Mouse (Mus musculus): ENCODE results near the gene Plxnc1. TPM values are rescaled to one million over a fixed set of nuclear protein-coding genes. Genes with fewer than 3 reads are reported as not detected.

Gene Plxnc1
- total and polyA plus RNA-seq, 2 experiments from 2014 or later, result 1.4 to 9.4 TPM

DNA sequence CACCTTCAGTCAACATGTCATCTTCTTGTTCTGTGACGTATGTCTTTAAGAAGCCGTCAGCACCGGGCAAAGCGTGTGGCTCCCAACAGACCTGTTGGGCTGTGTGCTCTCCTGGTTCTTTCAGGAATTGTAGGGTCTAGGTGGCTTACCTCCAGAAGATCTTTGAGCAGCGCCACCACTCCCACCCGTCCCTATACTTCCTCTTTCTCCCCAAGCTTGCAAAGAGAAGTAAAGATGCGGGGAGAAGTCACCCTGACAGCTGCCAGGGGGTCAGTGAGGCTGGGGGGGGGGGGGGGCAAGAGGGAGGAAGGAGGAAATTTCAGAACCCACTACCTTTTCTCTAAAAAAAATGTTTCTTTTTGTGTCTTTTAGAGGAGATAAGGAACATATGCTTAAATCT is 22.2 kb upstream of the Plxnc1 start:
- Histone ChIP-seq H3K27me3 (ENCODE audit: control insufficient read depth, insufficient read depth, low read length) (no peaks in the 10 kb centered on the region), H3K4me2 (ENCODE audit: low read depth, low read length) (no peak overlapping the region), H3K4me1 (ENCODE audit: control insufficient read depth, insufficient read depth) (no peaks in the 10 kb centered on the region), H3K4me3 (ENCODE audit: low read depth, low read length) (no peak overlapping the region), H3K9ac (replicated peaks; ENCODE audit: low read depth, low read length) (no peak overlapping the region), H3K36me3 (replicated peaks; ENCODE audit: control insufficient read depth, insufficient read depth, low read length) (no peaks in the 10 kb centered on the region), H3K9me3 (replicated peaks; ENCODE audit: control insufficient read depth, low read length) (peaks cover 8% of the 10 kb centered on the region), H3K27ac (ENCODE audit: low read depth) (no peak overlapping the region)
- DNase-seq (ENCODE audit: low spot score) (no peak), ATAC-seq (ENCODE audit: insufficient read depth, low read depth) (no peak)
- TF ChIP-seq CTCF (IDR thresholded peaks at IDR 0.05; ENCODE audit: low read depth) (no peak), EP300 (IDR thresholded peaks at IDR 0.05; ENCODE audit: low read depth) (no peak)
- WGBS, result 82% methylated on average over 7 of the region's 7 CpGs

DNA sequence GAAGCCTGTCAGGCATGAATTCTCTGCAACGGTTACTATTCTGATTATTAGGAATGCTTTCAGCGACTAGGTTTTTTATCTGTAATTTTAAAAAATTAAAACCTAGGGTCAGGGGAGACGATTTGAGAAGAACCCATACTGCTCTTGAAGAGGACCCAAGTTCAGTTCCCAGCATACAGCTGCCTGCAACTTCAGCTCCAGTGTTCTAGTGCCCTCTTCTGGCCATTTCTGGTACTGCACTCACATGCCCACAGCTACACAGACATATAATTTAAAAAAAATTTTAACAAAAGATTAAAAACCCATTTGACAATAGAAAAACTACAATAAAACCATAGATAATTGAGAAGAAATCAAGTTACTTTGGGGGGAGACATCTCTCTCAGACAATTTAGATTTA is 20.5 kb upstream of the Plxnc1 start:
- DNase-seq (ENCODE audit: low spot score) (no peak), ATAC-seq (ENCODE audit: insufficient read depth, low read depth) (no peak)
- WGBS, result 83% methylated on average over 3 of the region's 3 CpGs
- Histone ChIP-seq H3K27ac (ENCODE audit: low read depth) (no peak overlapping the region), H3K9me3 (replicated peaks; ENCODE audit: control insufficient read depth, low read length) (peaks cover 8% of the 10 kb centered on the region), H3K4me3 (ENCODE audit: low read depth, low read length) (no peak overlapping the region), H3K36me3 (replicated peaks; ENCODE audit: control insufficient read depth, insufficient read depth, low read length) (no peaks in the 10 kb centered on the region), H3K27me3 (ENCODE audit: control insufficient read depth, insufficient read depth, low read length) (no peaks in the 10 kb centered on the region), H3K9ac (replicated peaks; ENCODE audit: low read depth, low read length) (no peak overlapping the region), H3K4me1 (ENCODE audit: control insufficient read depth, insufficient read depth) (no peaks in the 10 kb centered on the region), H3K4me2 (ENCODE audit: low read depth, low read length) (no peak overlapping the region)
- TF ChIP-seq EP300 (IDR thresholded peaks at IDR 0.05; ENCODE audit: low read depth) (no peak), CTCF (IDR thresholded peaks at IDR 0.05; ENCODE audit: low read depth) (peak; percentile 30)

DNA sequence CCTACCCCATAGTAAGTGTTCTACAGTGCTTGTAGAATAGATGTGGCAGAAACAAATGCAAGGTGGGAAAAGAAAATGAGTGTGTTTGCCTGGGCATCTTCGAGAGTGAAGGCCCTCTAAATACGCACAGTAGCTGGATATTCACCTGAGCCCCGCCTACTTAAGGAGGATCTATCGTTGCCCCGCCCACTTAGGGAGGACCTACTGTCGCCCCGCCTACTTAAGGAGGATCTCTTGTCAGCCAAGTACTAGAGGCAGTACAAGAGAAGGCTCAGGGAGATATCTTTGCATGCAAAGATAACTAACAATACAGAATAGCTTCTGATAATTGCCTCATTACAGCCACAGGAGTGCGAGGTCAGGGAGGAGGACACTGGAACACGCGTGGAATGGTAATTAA is 17.4 kb upstream of the Plxnc1 start:
- TF ChIP-seq EP300 (IDR thresholded peaks at IDR 0.05; ENCODE audit: low read depth) (no peak), CTCF (IDR thresholded peaks at IDR 0.05; ENCODE audit: low read depth) (no peak)
- Histone ChIP-seq H3K9me3 (replicated peaks; ENCODE audit: control insufficient read depth, low read length) (peaks cover 8% of the 10 kb centered on the region), H3K9ac (replicated peaks; ENCODE audit: low read depth, low read length) (no peak overlapping the region), H3K27me3 (ENCODE audit: control insufficient read depth, insufficient read depth, low read length) (0 out of 2 replicates have a peak, but pooled peaks cover 3% of the 10 kb centered on the region), H3K36me3 (replicated peaks; ENCODE audit: control insufficient read depth, insufficient read depth, low read length) (no peaks in the 10 kb centered on the region), H3K4me2 (ENCODE audit: low read depth, low read length) (no peak overlapping the region), H3K4me3 (ENCODE audit: low read depth, low read length) (no peak overlapping the region), H3K27ac (ENCODE audit: low read depth) (no peak overlapping the region), H3K4me1 (ENCODE audit: control insufficient read depth, insufficient read depth) (no peaks in the 10 kb centered on the region)
- 75% methylated on average over 10 of the region's 10 CpGs for WGBS
- DNase-seq (ENCODE audit: low spot score), result no peak
- ATAC-seq (ENCODE audit: insufficient read depth, low read depth), result no peak

DNA sequence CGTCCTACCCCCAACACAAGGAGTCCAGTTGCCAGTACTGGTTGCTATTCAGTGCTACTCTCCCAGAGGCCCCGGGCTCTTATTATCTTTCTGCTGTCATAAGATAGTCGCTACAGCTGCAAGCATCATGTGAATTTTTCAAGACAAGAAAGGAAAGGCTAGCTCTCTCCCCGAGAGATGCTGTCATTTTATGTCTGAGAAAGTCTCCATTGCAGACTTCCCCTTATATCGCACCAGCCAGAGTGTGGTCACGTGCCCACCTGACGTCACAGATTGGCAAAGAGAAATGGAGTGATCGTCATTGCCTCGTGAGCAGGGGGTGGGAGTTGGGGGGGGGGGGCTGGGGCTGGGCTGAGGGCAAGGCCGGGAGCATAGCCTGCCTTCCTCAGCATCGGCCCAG is 16.6 kb upstream of the Plxnc1 start:
- H3K36me3 ChIP-seq (replicated peaks; ENCODE audit: control insufficient read depth, insufficient read depth, low read length), result no peaks in the 10 kb centered on the region
- DNase-seq (ENCODE audit: low spot score), result no peak
- no peaks in the 10 kb centered on the region for H3K4me1 ChIP-seq (ENCODE audit: control insufficient read depth, insufficient read depth)
- no peak overlapping the region for H3K4me2 ChIP-seq (ENCODE audit: low read depth, low read length)
- H3K27ac ChIP-seq (ENCODE audit: low read depth), result no peak overlapping the region
- H3K9ac ChIP-seq (replicated peaks; ENCODE audit: low read depth, low read length), result no peak overlapping the region
- ATAC-seq (ENCODE audit: insufficient read depth, low read depth), result peak; percentile 64; the same call in 1 of the 2 replicates
- 0 out of 2 replicates have a peak, but pooled peaks cover 3% of the 10 kb centered on the region for H3K27me3 ChIP-seq (ENCODE audit: control insufficient read depth, insufficient read depth, low read length)
- no peak overlapping the region for H3K4me3 ChIP-seq (ENCODE audit: low read depth, low read length)
- peaks cover 8% of the 10 kb centered on the region for H3K9me3 ChIP-seq (replicated peaks; ENCODE audit: control insufficient read depth, low read length)
- TF ChIP-seq EP300 (IDR thresholded peaks at IDR 0.05; ENCODE audit: low read depth) (no peak), CTCF (IDR thresholded peaks at IDR 0.05; ENCODE audit: low read depth) (no peak)
- WGBS, result 56% methylated on average over 11 of the region's 11 CpGs

DNA sequence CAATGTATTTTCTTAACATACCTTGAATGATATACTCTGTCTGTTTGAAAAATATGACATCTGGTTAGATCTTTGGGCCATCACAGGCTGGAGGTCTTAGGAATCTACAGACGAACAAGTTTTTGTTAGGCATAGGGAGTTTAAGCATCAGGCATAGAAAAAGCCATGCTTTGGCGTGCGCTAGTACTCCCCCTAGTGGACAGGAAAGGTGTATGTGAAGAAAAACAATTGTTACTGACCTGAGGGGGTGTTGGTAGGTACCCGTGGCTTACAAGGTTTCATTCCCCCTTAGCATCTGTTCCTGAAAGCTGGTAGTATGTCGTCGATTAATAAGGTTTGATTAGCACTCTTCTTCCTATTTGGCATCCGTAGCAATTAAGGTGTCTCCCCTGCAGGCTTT is 13.7 kb upstream of the Plxnc1 start:
- TF ChIP-seq EP300 (IDR thresholded peaks at IDR 0.05; ENCODE audit: low read depth), result no peak
- peak; percentile 95 for TF ChIP-seq CTCF (IDR thresholded peaks at IDR 0.05; ENCODE audit: low read depth)
- H3K9me3 ChIP-seq (replicated peaks; ENCODE audit: control insufficient read depth, low read length), result no peaks in the 10 kb centered on the region
- no peak overlapping the region for H3K4me3 ChIP-seq (ENCODE audit: low read depth, low read length)
- no peak overlapping the region for H3K9ac ChIP-seq (replicated peaks; ENCODE audit: low read depth, low read length)
- H3K27ac ChIP-seq (ENCODE audit: low read depth), result no peak overlapping the region
- no peak overlapping the region for H3K4me2 ChIP-seq (ENCODE audit: low read depth, low read length)
- 9% methylated on average over 7 of the region's 7 CpGs for WGBS
- DNase-seq (ENCODE audit: low spot score) (peak; percentile 59), ATAC-seq (ENCODE audit: insufficient read depth, low read depth) (no peak)
- no peaks in the 10 kb centered on the region for H3K36me3 ChIP-seq (replicated peaks; ENCODE audit: control insufficient read depth, insufficient read depth, low read length)
- H3K27me3 ChIP-seq (ENCODE audit: control insufficient read depth, insufficient read depth, low read length), result peaks cover 4% of the 10 kb centered on the region; the same call in 1 of the 2 replicates
- H3K4me1 ChIP-seq (ENCODE audit: control insufficient read depth, insufficient read depth), result no peaks in the 10 kb centered on the region

DNA sequence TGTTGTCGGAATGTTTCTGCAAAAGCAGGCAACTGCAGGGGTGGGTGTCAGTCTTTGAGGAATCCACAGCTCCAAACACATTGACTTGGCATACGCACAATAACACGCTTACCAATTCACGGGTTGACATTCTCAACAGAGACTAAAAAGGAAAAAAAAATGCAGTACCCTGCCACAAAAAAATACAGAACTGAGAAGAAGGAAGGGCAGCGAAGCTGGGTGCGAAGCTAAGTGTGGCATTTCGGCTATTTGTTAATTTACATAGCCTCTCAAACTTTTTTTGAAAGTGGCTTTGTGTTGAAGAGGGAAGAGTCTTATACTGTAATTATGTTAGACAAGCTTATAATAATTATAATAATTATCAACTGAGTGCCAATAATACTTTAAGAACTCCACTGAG is 13.1 kb upstream of the Plxnc1 start:
- no peak overlapping the region for H3K4me2 ChIP-seq (ENCODE audit: low read depth, low read length)
- H3K27ac ChIP-seq (ENCODE audit: low read depth), result no peak overlapping the region
- no peak overlapping the region for H3K4me3 ChIP-seq (ENCODE audit: low read depth, low read length)
- ATAC-seq (ENCODE audit: insufficient read depth, low read depth) (no peak), DNase-seq (ENCODE audit: low spot score) (no peak)
- H3K36me3 ChIP-seq (replicated peaks; ENCODE audit: control insufficient read depth, insufficient read depth, low read length), result no peaks in the 10 kb centered on the region
- peaks cover 6% of the 10 kb centered on the region; the same call in 1 of the 2 replicates for H3K27me3 ChIP-seq (ENCODE audit: control insufficient read depth, insufficient read depth, low read length)
- no peak for TF ChIP-seq CTCF (IDR thresholded peaks at IDR 0.05; ENCODE audit: low read depth)
- TF ChIP-seq EP300 (IDR thresholded peaks at IDR 0.05; ENCODE audit: low read depth), result no peak
- no peak overlapping the region for H3K9ac ChIP-seq (replicated peaks; ENCODE audit: low read depth, low read length)
- no peaks in the 10 kb centered on the region for H3K9me3 ChIP-seq (replicated peaks; ENCODE audit: control insufficient read depth, low read length)
- no peaks in the 10 kb centered on the region for H3K4me1 ChIP-seq (ENCODE audit: control insufficient read depth, insufficient read depth)
- 76% methylated on average over 7 of the region's 7 CpGs for WGBS

Measured in heart, postnatal 0 days (tissue).